Mouse (Mus musculus) lung, postnatal 0 days (tissue): ENCODE results near the gene Rybp. TPM values are rescaled to one million over a fixed set of nuclear protein-coding genes. Genes with fewer than 3 reads are reported as not detected.

Source experiments
- ATAC-seq: fragments of 200-750 bp; cut with Nextera tagmentation; 2 replicates; pipeline ENCODE4 v1.8.0; 2017; ENCODE audit warnings: moderate library complexity
- DNase-seq: peaks from one replicate; pipeline ENCODE4 v3.0.0-alpha.2; 2016; ENCODE audit warnings: low spot score
- H3K27ac ChIP-seq: fragments of 300-500 bp; sonication (generic); 2 replicates; pipeline ENCODE4 v1.5.1; 2014; ENCODE audit warnings: antibody characterized with exemption, mild to moderate bottlenecking, low read length, mixed read lengths
- H3K27me3 ChIP-seq: fragments of 300-500 bp; sonication (generic); replicated peaks from 2 replicates; pipeline ENCODE4 v1.6.1; 2014; ENCODE audit warnings: low read length, mixed read lengths; ENCODE audit not compliant: insufficient read depth
- H3K36me3 ChIP-seq: fragments of 300-500 bp; sonication (generic); 2 replicates; pipeline ENCODE4 v1.6.1; 2014; ENCODE audit warnings: low read length, mixed read lengths; ENCODE audit not compliant: insufficient read depth
- H3K4me1 ChIP-seq: fragments of 300-500 bp; sonication (generic); 2 replicates; pipeline ENCODE4 v1.6.1; 2014; ENCODE audit warnings: antibody characterized with exemption, low read depth, low read length, mixed read lengths; ENCODE audit not compliant: insufficient read depth
- H3K4me2 ChIP-seq: fragments of 300-500 bp; sonication (generic); replicated peaks from 2 replicates; pipeline ENCODE4 v1.6.1; 2014; ENCODE audit warnings: low read depth, mild to moderate bottlenecking, low read length, moderate library complexity, mixed read lengths
- H3K4me3 ChIP-seq: fragments of 300-500 bp; sonication (generic); 2 replicates; pipeline ENCODE4 v1.5.1; 2014; ENCODE audit warnings: low read depth, low read length
- H3K9ac ChIP-seq: fragments of 300-500 bp; sonication (generic); replicated peaks from 2 replicates; pipeline ENCODE4 v1.6.1; 2014; ENCODE audit warnings: low read depth, mild to moderate bottlenecking
- H3K9me3 ChIP-seq: fragments of 300-500 bp; sonication (generic); 2 replicates; pipeline ENCODE4 v1.6.1; 2016; ENCODE audit warnings: low read length, mixed read lengths
- CTCF ChIP-seq: IDR thresholded peaks from 2 replicates; pipeline ENCODE4 v1.5.1; 2016; ENCODE audit warnings: antibody characterized with exemption, mild to moderate bottlenecking
- EP300 ChIP-seq: IDR thresholded peaks from 2 replicates; pipeline ENCODE4 v1.6.1; 2016; ENCODE audit warnings: antibody characterized with exemption, mild to moderate bottlenecking, control low read depth
- WGBS: fragments of 180-500 bp; shearing (Covaris S2); extraction: QIAGEN DNeasy Blood & Tissue Kit; methylation state at CpG from one replicate; pipeline ENCODE4 v1.1.7; 2014; 5-methylcytosine and 5-hydroxymethylcytosine counted together
- polyA plus RNA-seq: library from polyadenylated mRNA; unstranded; fragments of >200 nt; fragmentation: Nextera tagmentation; extraction: Ambion mirVana; gene quantifications from 2 replicates; pipeline ENCODE4 v1.2.1, GENCODE M21; 2015

The Rybp gene
- polyA plus RNA-seq, 1 experiment from 2014 or later = 16.6 TPM

GRCm38 (mm10) chr6:100223932-100224331 is 63.4 kb downstream of the Rybp start:
- H3K27me3 ChIP-seq = no peaks in the 10 kb centered on the region
- WGBS = 88% methylated on average over 6 of the region's 6 CpGs

GRCm38 (mm10) chr6:100223435-100223834 is 63.9 kb downstream of the Rybp start:
- H3K4me1 ChIP-seq = 0 out of 2 replicates have a peak, but pooled peaks cover 3% of the 10 kb centered on the region
- no peaks in the 10 kb centered on the region for H3K36me3 ChIP-seq
- WGBS = 88% methylated on average over 10 of the region's 10 CpGs
- no peak overlapping the region for H3K4me3 ChIP-seq
- no peaks in the 10 kb centered on the region for H3K27me3 ChIP-seq
- H3K27ac ChIP-seq = no peak overlapping the region
- H3K9me3 ChIP-seq = no peaks in the 10 kb centered on the region
- H3K9ac ChIP-seq = no peak overlapping the region
- no peak overlapping the region for H3K4me2 ChIP-seq
- TF ChIP-seq EP300 (no peak), CTCF (no peak)
- DNase-seq = no peak
- no peak for ATAC-seq

More at GRCm38 (mm10) chr6:100223932-100224331, 63.4 kb downstream of the Rybp start:
- no peak for TF ChIP-seq EP300
- Histone ChIP-seq H3K36me3 (no peaks in the 10 kb centered on the region), H3K27ac (no peak overlapping the region), H3K4me1 (0 out of 2 replicates have a peak, but pooled peaks cover under 1% of the 10 kb centered on the region), H3K4me2 (no peak overlapping the region), H3K4me3 (no peak overlapping the region), H3K9me3 (no peaks in the 10 kb centered on the region), H3K9ac (no peak overlapping the region)
- DNase-seq = no peak
- no peak for ATAC-seq

GRCm38 (mm10) chr6:100222927-100223326 is 64.4 kb downstream of the Rybp start:
- H3K4me1 ChIP-seq = 0 out of 2 replicates have a peak, but pooled peaks cover 3% of the 10 kb centered on the region
- WGBS = 79% methylated on average over 5 of the region's 5 CpGs
- no peak overlapping the region for H3K4me2 ChIP-seq
- no peaks in the 10 kb centered on the region for H3K36me3 ChIP-seq
- ATAC-seq (no peak), DNase-seq (no peak)
- H3K27me3 ChIP-seq = no peaks in the 10 kb centered on the region
- H3K9me3 ChIP-seq = no peaks in the 10 kb centered on the region
- H3K27ac ChIP-seq = no peak overlapping the region
- TF ChIP-seq CTCF = no peak
- TF ChIP-seq EP300 = no peak
- no peak overlapping the region for H3K4me3 ChIP-seq
- H3K9ac ChIP-seq = no peak overlapping the region

- no peaks in the 10 kb centered on the region for H3K27me3 ChIP-seq
- no peak overlapping the region for H3K4me2 ChIP-seq
- DNase-seq (no peak), ATAC-seq (no peak)
- H3K9me3 ChIP-seq = no peaks in the 10 kb centered on the region
- no peaks in the 10 kb centered on the region for H3K36me3 ChIP-seq
- TF ChIP-seq CTCF (no peak), EP300 (no peak)
- no peak overlapping the region for H3K27ac ChIP-seq
- H3K4me1 ChIP-seq = 0 out of 2 replicates have a peak, but pooled peaks cover 3% of the 10 kb centered on the region
- no peak overlapping the region for H3K9ac ChIP-seq
- H3K4me3 ChIP-seq = no peak overlapping the region
- WGBS = 51% methylated on average over 4 of the region's 4 CpGs
Measured at GRCm38 (mm10) chr6:100221803-100222202, 65.5 kb downstream of the Rybp start.

- H3K4me2 ChIP-seq = no peak overlapping the region
- H3K9me3 ChIP-seq = no peaks in the 10 kb centered on the region
- no peak overlapping the region for H3K9ac ChIP-seq
- TF ChIP-seq EP300 (no peak), CTCF (no peak)
- 73% methylated on average over 14 of the region's 14 CpGs for WGBS
- no peak for DNase-seq
- H3K27me3 ChIP-seq = no peaks in the 10 kb centered on the region
- H3K36me3 ChIP-seq = no peaks in the 10 kb centered on the region
- ATAC-seq = no peak
- H3K4me3 ChIP-seq = no peak overlapping the region
- no peak overlapping the region for H3K27ac ChIP-seq
- peaks cover 4% of the 10 kb centered on the region; the same call in 1 of the 2 replicates for H3K4me1 ChIP-seq
Measured at GRCm38 (mm10) chr6:100220917-100221560, 66.2 kb downstream of the Rybp start.

- H3K9ac ChIP-seq = no peak overlapping the region
- no peak for TF ChIP-seq EP300
- no peak for TF ChIP-seq CTCF
- 77% methylated on average over 3 of the region's 3 CpGs for WGBS
- H3K36me3 ChIP-seq = no peaks in the 10 kb centered on the region
- H3K27ac ChIP-seq = no peak overlapping the region
- H3K9me3 ChIP-seq = no peaks in the 10 kb centered on the region
- H3K4me2 ChIP-seq = no peak overlapping the region
- ATAC-seq (no peak), DNase-seq (no peak)
- H3K27me3 ChIP-seq = no peaks in the 10 kb centered on the region
- no peak overlapping the region for H3K4me3 ChIP-seq
- H3K4me1 ChIP-seq = peaks cover 12% of the 10 kb centered on the region; the same call in 1 of the 2 replicates
Measured at GRCm38 (mm10) chr6:100219971-100220370, 67.3 kb downstream of the Rybp start.
